Mouse (Mus musculus) hindbrain, embryonic 14.5 days (tissue): ENCODE data around the gene Kdelc2. TPM values are rescaled to one million over a fixed set of nuclear protein-coding genes. Genes with fewer than 3 reads are reported as not detected.

ENCODE experiments used
- ATAC-seq: fragments of 200-750 bp; cut with Nextera tagmentation; 2 replicates; pipeline ENCODE4 v1.8.0; 2017; ENCODE audit warnings: moderate number of reproducible peaks, mild to moderate bottlenecking, moderate TSS enrichment, moderate library complexity; ENCODE audit not compliant: low FRiP score
- DNase-seq: peaks from one replicate; pipeline ENCODE4 v3.0.0-alpha.2; 2015; ENCODE audit warnings: low spot score
- H3K27ac ChIP-seq: fragments of 300-500 bp; sonication (generic); 2 replicates; pipeline ENCODE4 v1.5.1; 2014; ENCODE audit warnings: mild to moderate bottlenecking, moderate library complexity
- H3K27me3 ChIP-seq: fragments of 300-500 bp; sonication (generic); 2 replicates; pipeline ENCODE4 v1.6.1; 2014; ENCODE audit warnings: mild to moderate bottlenecking, low read length, mixed read lengths; ENCODE audit not compliant: control insufficient read depth, insufficient read depth
- H3K36me3 ChIP-seq: fragments of 300-500 bp; sonication (generic); replicated peaks from 2 replicates; pipeline ENCODE4 v1.6.1; 2014; ENCODE audit not compliant: control insufficient read depth, insufficient read depth
- H3K4me1 ChIP-seq: fragments of 300-500 bp; sonication (generic); replicated peaks from 2 replicates; pipeline ENCODE4 v1.6.1; 2014; ENCODE audit warnings: antibody characterized with exemption, low read length, mixed read lengths; ENCODE audit not compliant: control insufficient read depth, insufficient read depth
- H3K4me2 ChIP-seq: fragments of 300-500 bp; sonication (generic); replicated peaks from 2 replicates; pipeline ENCODE4 v1.6.1; 2014; ENCODE audit warnings: mild to moderate bottlenecking, moderate library complexity
- H3K4me3 ChIP-seq: fragments of 300-500 bp; sonication (generic); replicated peaks from 2 replicates; pipeline ENCODE4 v1.5.1; 2014; ENCODE audit warnings: mild to moderate bottlenecking, low read length
- H3K9ac ChIP-seq: fragments of 300-500 bp; sonication (generic); 2 replicates; pipeline ENCODE4 v1.6.1; 2014
- H3K9me3 ChIP-seq: fragments of 300-500 bp; sonication (generic); 2 replicates; pipeline ENCODE4 v1.6.1; 2016; ENCODE audit warnings: low read length; ENCODE audit not compliant: control insufficient read depth
- WGBS: fragments of 180-500 bp; shearing (Covaris S2); extraction: QIAGEN DNeasy Blood & Tissue Kit; methylation state at CpG from one replicate; pipeline ENCODE4 v1.1.7; 2014; 5-methylcytosine and 5-hydroxymethylcytosine counted together
- polyA plus RNA-seq: library from polyadenylated mRNA; unstranded; fragments of >200 nt; fragmentation: Nextera tagmentation; extraction: Ambion mirVana; gene quantifications from 2 replicates; pipeline ENCODE4 v1.2.1, GENCODE M21; 2014

The Kdelc2 gene
- polyA plus RNA-seq, 1 experiment from 2014 or later = 7.7 TPM

DNA sequence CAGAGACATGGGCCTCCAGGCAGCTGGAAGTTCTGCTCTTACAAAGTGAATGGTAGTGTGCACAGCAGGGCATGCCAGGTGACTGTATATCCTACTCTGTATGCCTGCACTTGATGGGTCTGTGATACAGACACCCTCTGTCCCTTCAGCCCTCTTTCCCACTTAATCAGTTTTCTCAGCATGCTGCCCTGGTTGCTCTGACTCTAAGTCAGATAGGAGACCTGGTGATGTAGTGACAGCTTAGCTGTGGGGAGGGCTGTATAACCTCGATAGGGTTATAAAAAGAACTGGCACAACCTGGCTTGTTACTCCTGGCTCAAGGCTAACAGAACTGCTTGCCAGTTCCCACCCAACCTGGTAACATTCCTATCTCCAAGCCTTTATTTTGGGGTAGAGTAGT, 34.6 kb upstream of the Kdelc2 start:
- no peak overlapping the region for H3K4me2 ChIP-seq
- no peak overlapping the region for H3K9ac ChIP-seq
- DNase-seq (no peak), ATAC-seq (no peak)
- H3K27me3 ChIP-seq = no peaks in the 10 kb centered on the region
- 96% methylated on average over 1 of the region's 1 CpGs for WGBS
- no peak overlapping the region for H3K4me3 ChIP-seq
- no peaks in the 10 kb centered on the region for H3K36me3 ChIP-seq
- no peak overlapping the region for H3K27ac ChIP-seq
- no peaks in the 10 kb centered on the region for H3K9me3 ChIP-seq
- no peaks in the 10 kb centered on the region for H3K4me1 ChIP-seq

DNA sequence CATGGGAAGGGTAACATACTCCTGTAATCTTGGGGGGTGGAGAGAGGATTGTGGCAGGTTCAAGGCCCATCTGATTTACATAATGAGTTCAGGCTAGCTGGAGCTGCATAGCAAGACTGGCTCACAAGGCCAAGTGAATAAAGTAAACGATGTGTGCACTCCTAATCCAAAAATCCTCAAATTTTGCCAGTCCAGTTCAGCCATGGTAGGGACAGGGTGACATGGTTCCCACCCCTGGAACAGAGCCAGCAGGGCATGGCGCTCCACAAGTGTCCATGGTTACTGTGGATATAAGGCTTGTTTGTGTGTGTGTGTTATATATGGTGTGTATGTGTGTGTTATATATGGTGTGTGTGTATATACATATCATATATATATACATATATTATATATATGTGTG, 33.5 kb upstream of the Kdelc2 start:
- H3K4me3 ChIP-seq = no peak overlapping the region
- no peaks in the 10 kb centered on the region for H3K36me3 ChIP-seq
- no peaks in the 10 kb centered on the region for H3K9me3 ChIP-seq
- H3K9ac ChIP-seq = no peak overlapping the region
- DNase-seq (no peak), ATAC-seq (no peak)
- WGBS = 87% methylated on average over 2 of the region's 2 CpGs
- no peak overlapping the region for H3K27ac ChIP-seq
- H3K4me2 ChIP-seq = no peak overlapping the region
- H3K27me3 ChIP-seq = no peaks in the 10 kb centered on the region
- H3K4me1 ChIP-seq = no peaks in the 10 kb centered on the region

DNA sequence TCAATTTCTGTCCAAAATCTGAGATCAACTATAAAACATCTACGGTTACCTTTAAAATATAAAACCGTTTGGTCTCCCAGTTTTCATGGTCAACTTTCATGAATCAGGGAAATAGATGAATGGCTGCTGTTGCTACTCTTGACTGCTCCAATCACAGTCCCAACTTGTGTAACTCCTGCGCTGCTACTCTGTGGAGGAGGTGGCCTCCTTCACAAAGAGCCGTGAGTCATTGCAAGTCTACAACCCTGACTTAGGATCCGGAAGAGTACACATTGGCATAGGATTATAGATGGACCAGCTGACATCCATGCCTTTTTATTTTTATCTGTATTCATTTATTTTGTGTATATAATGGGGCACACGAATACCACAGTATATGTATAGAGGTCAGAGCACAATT, 31.9 kb upstream of the Kdelc2 start:
- Histone ChIP-seq H3K27me3 (no peaks in the 10 kb centered on the region), H3K36me3 (no peaks in the 10 kb centered on the region), H3K9ac (no peak overlapping the region), H3K27ac (no peak overlapping the region), H3K9me3 (no peaks in the 10 kb centered on the region), H3K4me1 (no peaks in the 10 kb centered on the region), H3K4me3 (no peak overlapping the region), H3K4me2 (no peak overlapping the region)
- ATAC-seq (no peak), DNase-seq (no peak)
- WGBS = 91% methylated on average over 6 of the region's 6 CpGs

DNA sequence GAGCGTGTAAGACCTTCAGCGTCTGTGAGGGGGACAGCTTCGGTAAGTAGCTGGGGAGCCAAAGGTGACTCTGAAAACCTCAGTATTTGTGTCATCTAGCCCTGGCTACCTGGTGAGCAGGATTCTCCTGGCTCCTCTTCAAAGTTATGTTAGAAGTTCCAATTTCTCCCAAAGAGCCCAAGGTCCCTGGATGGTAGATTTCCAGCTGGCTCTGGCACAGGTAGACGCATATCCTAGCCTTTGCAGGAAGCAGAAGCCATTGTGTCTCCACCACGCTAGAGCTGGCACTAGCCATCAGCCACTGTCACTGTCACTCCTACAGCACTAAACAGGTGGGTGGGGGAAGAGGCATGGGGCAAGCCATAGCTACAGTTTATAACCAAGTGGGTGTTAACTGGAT, 30.7 kb upstream of the Kdelc2 start:
- Histone ChIP-seq H3K27me3 (no peaks in the 10 kb centered on the region), H3K36me3 (no peaks in the 10 kb centered on the region), H3K27ac (no peak overlapping the region), H3K9me3 (no peaks in the 10 kb centered on the region), H3K4me3 (no peak overlapping the region), H3K4me1 (no peaks in the 10 kb centered on the region), H3K9ac (no peak overlapping the region), H3K4me2 (no peak overlapping the region)
- DNase-seq = no peak
- 88% methylated on average over 5 of the region's 5 CpGs for WGBS
- ATAC-seq = no peak

DNA sequence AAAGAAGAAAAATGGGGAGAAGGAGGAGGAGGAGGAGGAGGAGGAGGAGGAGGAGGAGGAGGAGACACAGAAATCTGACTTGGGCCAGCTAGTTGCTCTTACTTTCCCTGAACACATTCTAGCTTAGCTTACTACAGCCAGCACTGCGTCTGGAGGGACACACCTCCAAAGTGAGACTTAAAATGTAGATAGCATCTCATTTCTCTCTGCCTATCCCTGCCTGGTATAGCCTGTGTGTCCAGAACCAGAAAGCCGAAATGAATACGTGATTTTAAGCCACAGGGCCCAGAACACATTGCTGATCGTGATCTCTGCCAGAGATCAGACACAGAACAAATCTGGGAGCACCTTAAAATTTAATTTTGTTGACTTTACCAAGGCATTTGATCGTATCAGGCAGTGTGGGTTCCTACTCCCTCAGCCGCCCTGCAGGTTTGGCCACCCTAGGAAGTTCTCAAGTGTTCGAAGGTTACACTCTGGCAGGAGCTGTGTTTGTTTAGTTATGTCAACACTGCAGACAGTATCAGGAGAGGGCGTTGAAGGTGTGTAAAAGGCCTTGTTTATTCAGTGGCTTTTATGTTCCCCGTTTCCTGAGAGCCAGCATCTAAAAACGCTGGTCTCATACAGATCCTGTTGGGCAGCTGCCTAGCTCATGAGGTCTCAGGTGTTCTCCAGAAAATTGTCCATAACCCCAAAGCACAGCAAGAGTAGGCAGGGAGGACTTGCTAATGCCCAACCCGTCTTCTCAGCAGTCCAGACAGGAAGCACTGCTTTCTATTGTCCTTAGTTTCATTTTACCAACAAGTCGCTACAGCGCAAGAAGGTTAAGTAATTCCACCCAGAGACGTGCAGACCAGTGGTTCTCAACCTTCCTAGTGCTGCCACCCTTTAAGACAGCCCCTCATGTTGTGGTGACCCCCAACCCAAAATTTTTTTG, 27.3 kb upstream of the Kdelc2 start:
- Histone ChIP-seq H3K36me3 (no peaks in the 10 kb centered on the region), H3K27ac (no peak overlapping the region), H3K4me3 (no peak overlapping the region), H3K27me3 (no peaks in the 10 kb centered on the region), H3K9me3 (no peaks in the 10 kb centered on the region), H3K4me2 (no peak overlapping the region), H3K9ac (no peak overlapping the region), H3K4me1 (no peaks in the 10 kb centered on the region)
- WGBS = 77% methylated on average over 14 of the region's 14 CpGs
- DNase-seq = no peak
- ATAC-seq = no peak

DNA sequence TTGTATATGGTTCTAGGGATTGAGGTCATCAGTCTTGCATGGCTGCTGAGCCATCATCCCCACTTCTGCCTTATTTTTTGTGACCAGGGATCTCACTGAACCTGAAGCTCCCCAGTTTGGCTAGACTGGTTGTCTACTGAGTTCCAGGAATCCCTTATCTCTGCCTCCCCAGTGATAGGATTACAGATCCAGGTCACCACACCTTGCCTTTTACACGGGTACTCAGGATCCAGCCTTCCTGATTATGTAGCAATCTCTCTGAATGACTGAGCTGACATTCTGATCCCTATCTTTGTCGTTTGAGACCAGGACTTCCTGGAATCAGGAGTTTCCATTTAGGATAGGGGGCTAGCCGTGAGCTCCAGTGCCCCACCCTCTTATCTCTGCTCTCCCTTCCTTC, 12.5 kb upstream of the Kdelc2 start:
- Histone ChIP-seq H3K27me3 (no peaks in the 10 kb centered on the region), H3K4me3 (no peak overlapping the region), H3K9ac (no peak overlapping the region), H3K36me3 (no peaks in the 10 kb centered on the region), H3K27ac (no peak overlapping the region), H3K4me2 (no peak overlapping the region), H3K9me3 (no peaks in the 10 kb centered on the region), H3K4me1 (no peaks in the 10 kb centered on the region)
- no peak for DNase-seq
- no peak for ATAC-seq
- 90% methylated on average over 3 of the region's 3 CpGs for WGBS

DNA sequence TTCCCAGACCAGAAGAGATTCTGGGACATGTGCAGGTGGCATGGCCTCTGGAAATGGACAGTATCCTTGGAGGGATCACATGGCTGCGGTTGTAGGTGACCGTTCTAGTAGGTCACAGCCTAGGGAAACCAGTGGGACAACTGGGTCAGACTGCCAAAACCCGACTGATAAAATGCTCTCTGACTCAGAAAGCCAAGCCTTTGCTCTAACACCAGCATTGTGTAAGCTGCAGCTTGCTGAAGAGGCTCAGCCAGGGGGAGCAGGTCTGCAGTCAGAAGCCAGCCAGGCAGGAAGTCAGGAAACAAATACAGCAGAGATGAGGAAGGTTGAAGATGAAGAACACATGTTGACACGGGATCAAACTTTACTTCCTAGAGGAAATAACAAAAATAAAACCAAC, 7.9 kb upstream of the Kdelc2 start:
- Histone ChIP-seq H3K27ac (no peak overlapping the region), H3K36me3 (no peaks in the 10 kb centered on the region), H3K9me3 (no peaks in the 10 kb centered on the region), H3K9ac (no peak overlapping the region), H3K27me3 (no peaks in the 10 kb centered on the region), H3K4me1 (no peaks in the 10 kb centered on the region), H3K4me3 (no peak overlapping the region), H3K4me2 (no peak overlapping the region)
- WGBS = 70% methylated on average over 4 of the region's 4 CpGs
- ATAC-seq (no peak), DNase-seq (no peak)

DNA sequence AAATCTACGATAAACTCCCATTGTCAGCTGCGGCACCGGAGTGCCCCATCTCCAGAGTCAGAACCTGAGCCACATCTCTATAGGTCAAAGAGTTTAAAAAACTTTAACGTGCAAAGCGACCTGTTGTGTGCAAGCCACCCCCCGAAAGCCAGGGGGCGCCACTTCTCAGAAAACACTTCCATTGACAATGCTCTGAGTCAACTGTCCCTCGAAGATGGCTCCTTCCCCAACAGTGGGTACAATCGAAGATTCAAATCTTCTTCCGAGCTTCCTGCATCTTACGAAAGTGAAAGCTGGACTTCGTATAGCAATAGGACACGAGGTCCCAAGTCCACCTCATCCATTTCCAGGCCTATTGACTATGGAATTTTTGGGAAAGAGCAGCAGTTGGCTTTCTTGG, 7.0 kb upstream of the Kdelc2 start:
- ATAC-seq (no peak), DNase-seq (no peak)
- Histone ChIP-seq H3K4me2 (no peak overlapping the region), H3K9ac (no peak overlapping the region), H3K4me3 (no peak overlapping the region), H3K9me3 (no peaks in the 10 kb centered on the region), H3K4me1 (no peaks in the 10 kb centered on the region), H3K27ac (no peak overlapping the region), H3K27me3 (no peaks in the 10 kb centered on the region), H3K36me3 (no peaks in the 10 kb centered on the region)
- WGBS = 84% methylated on average over 13 of the region's 13 CpGs

DNA sequence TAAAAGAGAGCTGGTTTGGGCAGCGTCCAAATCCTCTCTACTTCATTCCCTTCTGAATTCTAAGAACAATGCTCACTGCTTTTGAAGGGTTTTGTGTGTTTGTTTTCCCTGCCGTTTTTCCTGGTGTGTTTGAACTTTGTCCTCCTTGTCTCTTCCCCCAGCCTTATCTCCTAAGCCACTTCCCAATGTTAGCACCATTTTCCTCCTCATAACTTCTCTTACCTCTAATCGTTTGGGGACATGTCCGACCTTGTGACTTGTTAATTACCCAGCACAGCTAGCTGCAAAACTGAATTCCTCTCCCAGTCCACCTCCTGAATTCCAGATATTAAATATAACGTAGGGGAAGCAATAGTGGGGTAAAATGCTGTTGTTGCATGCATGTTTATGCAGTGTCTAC, 6.2 kb upstream of the Kdelc2 start:
- Histone ChIP-seq H3K9ac (no peak overlapping the region), H3K4me3 (no peak overlapping the region), H3K36me3 (no peaks in the 10 kb centered on the region), H3K9me3 (no peaks in the 10 kb centered on the region), H3K27ac (no peak overlapping the region), H3K27me3 (no peaks in the 10 kb centered on the region), H3K4me1 (no peaks in the 10 kb centered on the region), H3K4me2 (no peak overlapping the region)
- no peak for ATAC-seq
- DNase-seq = no peak
- WGBS = 73% methylated on average over 5 of the region's 5 CpGs

DNA sequence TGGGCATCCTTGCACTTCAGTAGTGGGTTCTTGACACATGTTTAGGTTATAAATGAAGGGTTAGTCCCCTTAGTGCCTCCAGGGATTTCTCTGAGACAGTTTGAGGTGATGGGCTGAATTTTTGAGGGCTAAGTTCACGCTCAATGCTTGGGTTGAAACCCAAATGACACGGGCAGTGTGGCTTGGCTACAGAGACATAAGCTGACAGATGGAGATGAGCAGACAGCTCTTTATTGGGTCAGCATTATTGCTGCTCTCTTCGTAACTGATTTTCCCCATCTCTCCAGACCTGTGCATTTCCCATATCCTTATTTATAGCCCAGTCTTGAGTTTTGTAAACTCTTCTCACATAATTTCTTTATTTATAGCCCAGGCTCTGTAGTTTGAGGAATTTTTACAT, 5.7 kb upstream of the Kdelc2 start:
- Histone ChIP-seq H3K4me1 (no peaks in the 10 kb centered on the region), H3K9ac (no peak overlapping the region), H3K36me3 (no peaks in the 10 kb centered on the region), H3K4me2 (no peak overlapping the region), H3K9me3 (no peaks in the 10 kb centered on the region), H3K27me3 (no peaks in the 10 kb centered on the region), H3K27ac (no peak overlapping the region), H3K4me3 (no peak overlapping the region)
- DNase-seq = no peak
- no peak for ATAC-seq
- WGBS = 79% methylated on average over 3 of the region's 3 CpGs
